Mouse (Mus musculus): ENCODE data around the gene Evi2a. TPM values are rescaled to one million over a fixed set of nuclear protein-coding genes. Genes with fewer than 3 reads are reported as not detected.

The Evi2a gene
- polyA plus RNA-seq, 1 experiment from 2014 or later, result 3.1 TPM

- 83% methylated on average over 1 of the region's 1 CpGs for WGBS
These were observed 22.2 kb upstream of the Evi2a start for GRCm38 (mm10) chr11:79552622-79553021.

GRCm38 (mm10) chr11:79536293-79536692 lies 5.9 kb upstream of the Evi2a start:
- no peak overlapping the region for H3K27ac ChIP-seq (ENCODE audit: low read depth, low read length)
- 93% methylated on average over 3 of the region's 3 CpGs for WGBS
- no peaks in the 10 kb centered on the region for H3K27me3 ChIP-seq (replicated peaks; ENCODE audit: control insufficient read depth, insufficient read depth, low read length)
- H3K36me3 ChIP-seq (ENCODE audit: control insufficient read depth, insufficient read depth, low read length), result peaks cover 15% of the 10 kb centered on the region
- no peaks in the 10 kb centered on the region for H3K9me3 ChIP-seq (ENCODE audit: control insufficient read depth, low read length)
- no peak for ATAC-seq
- no peak overlapping the region for H3K4me3 ChIP-seq (ENCODE audit: low read length)
- H3K4me2 ChIP-seq (ENCODE audit: low read length), result no peak overlapping the region
- H3K9ac ChIP-seq (ENCODE audit: low read depth, low read length), result no peak overlapping the region
- no peaks in the 10 kb centered on the region for H3K4me1 ChIP-seq (ENCODE audit: control insufficient read depth, insufficient read depth, low read depth, low read length)

More at GRCm38 (mm10) chr11:79552622-79553021, 22.2 kb upstream of the Evi2a start:
- Histone ChIP-seq H3K4me2 (ENCODE audit: low read length) (no peak overlapping the region), H3K4me1 (ENCODE audit: control insufficient read depth, insufficient read depth, low read depth, low read length) (no peaks in the 10 kb centered on the region), H3K9ac (ENCODE audit: low read depth, low read length) (no peak overlapping the region), H3K9me3 (ENCODE audit: control insufficient read depth, low read length) (no peaks in the 10 kb centered on the region), H3K4me3 (ENCODE audit: low read length) (no peak overlapping the region), H3K27ac (ENCODE audit: low read depth, low read length) (no peak overlapping the region), H3K36me3 (ENCODE audit: control insufficient read depth, insufficient read depth, low read length) (peaks cover 46% of the 10 kb centered on the region), H3K27me3 (replicated peaks; ENCODE audit: control insufficient read depth, insufficient read depth, low read length) (no peaks in the 10 kb centered on the region)
- no peak for ATAC-seq

GRCm38 (mm10) chr11:79535554-79535953 lies 5.1 kb upstream of the Evi2a start:
- peaks cover 13% of the 10 kb centered on the region for H3K36me3 ChIP-seq (ENCODE audit: control insufficient read depth, insufficient read depth, low read length)
- no peak for ATAC-seq
- no peaks in the 10 kb centered on the region for H3K9me3 ChIP-seq (ENCODE audit: control insufficient read depth, low read length)
- no peak overlapping the region for H3K4me3 ChIP-seq (ENCODE audit: low read length)
- no peaks in the 10 kb centered on the region for H3K27me3 ChIP-seq (replicated peaks; ENCODE audit: control insufficient read depth, insufficient read depth, low read length)
- no peaks in the 10 kb centered on the region for H3K4me1 ChIP-seq (ENCODE audit: control insufficient read depth, insufficient read depth, low read depth, low read length)
- no peak overlapping the region for H3K27ac ChIP-seq (ENCODE audit: low read depth, low read length)
- 89% methylated on average over 4 of the region's 4 CpGs for WGBS
- H3K9ac ChIP-seq (ENCODE audit: low read depth, low read length), result no peak overlapping the region
- H3K4me2 ChIP-seq (ENCODE audit: low read length), result no peak overlapping the region

GRCm38 (mm10) chr11:79533950-79534690 lies 3.7 kb upstream of the Evi2a start:
- H3K4me2 ChIP-seq (ENCODE audit: low read length), result no peak overlapping the region
- H3K36me3 ChIP-seq (ENCODE audit: control insufficient read depth, insufficient read depth, low read length), result 0 out of 2 replicates have a peak, but pooled peaks cover 9% of the 10 kb centered on the region
- H3K27me3 ChIP-seq (replicated peaks; ENCODE audit: control insufficient read depth, insufficient read depth, low read length), result no peaks in the 10 kb centered on the region
- H3K9me3 ChIP-seq (ENCODE audit: control insufficient read depth, low read length), result no peaks in the 10 kb centered on the region
- no peak overlapping the region for H3K4me3 ChIP-seq (ENCODE audit: low read length)
- no peak for ATAC-seq
- 74% methylated on average over 8 of the region's 8 CpGs for WGBS
- H3K4me1 ChIP-seq (ENCODE audit: control insufficient read depth, insufficient read depth, low read depth, low read length), result no peaks in the 10 kb centered on the region
- H3K9ac ChIP-seq (ENCODE audit: low read depth, low read length), result no peak overlapping the region
- H3K27ac ChIP-seq (ENCODE audit: low read depth, low read length), result no peak overlapping the region

- ATAC-seq, result no peak
- Histone ChIP-seq H3K36me3 (ENCODE audit: control insufficient read depth, insufficient read depth, low read length) (0 out of 2 replicates have a peak, but pooled peaks cover 9% of the 10 kb centered on the region), H3K27me3 (replicated peaks; ENCODE audit: control insufficient read depth, insufficient read depth, low read length) (no peaks in the 10 kb centered on the region), H3K4me1 (ENCODE audit: control insufficient read depth, insufficient read depth, low read depth, low read length) (no peaks in the 10 kb centered on the region), H3K4me2 (ENCODE audit: low read length) (no peak overlapping the region), H3K4me3 (ENCODE audit: low read length) (no peak overlapping the region), H3K9ac (ENCODE audit: low read depth, low read length) (no peak overlapping the region), H3K9me3 (ENCODE audit: control insufficient read depth, low read length) (no peaks in the 10 kb centered on the region), H3K27ac (ENCODE audit: low read depth, low read length) (no peak overlapping the region)
- WGBS, result 85% methylated on average over 6 of the region's 6 CpGs
These were observed 2.9 kb upstream of the Evi2a start for GRCm38 (mm10) chr11:79533311-79533710.

- Histone ChIP-seq H3K27me3 (replicated peaks; ENCODE audit: control insufficient read depth, insufficient read depth, low read length) (no peaks in the 10 kb centered on the region), H3K27ac (ENCODE audit: low read depth, low read length) (no peak overlapping the region), H3K9me3 (ENCODE audit: control insufficient read depth, low read length) (no peaks in the 10 kb centered on the region), H3K36me3 (ENCODE audit: control insufficient read depth, insufficient read depth, low read length) (0 out of 2 replicates have a peak, but pooled peaks cover 4% of the 10 kb centered on the region), H3K4me3 (ENCODE audit: low read length) (no peak overlapping the region), H3K4me1 (ENCODE audit: control insufficient read depth, insufficient read depth, low read depth, low read length) (no peaks in the 10 kb centered on the region), H3K9ac (ENCODE audit: low read depth, low read length) (no peak overlapping the region), H3K4me2 (ENCODE audit: low read length) (no peak overlapping the region)
- no peak for ATAC-seq
- WGBS, result 95% methylated on average over 4 of the region's 4 CpGs
These were observed 1.1 kb upstream of the Evi2a start for GRCm38 (mm10) chr11:79531485-79531884.

- no peak overlapping the region for H3K4me3 ChIP-seq (ENCODE audit: low read length)
- H3K4me2 ChIP-seq (ENCODE audit: low read length), result no peak overlapping the region
- H3K36me3 ChIP-seq (ENCODE audit: control insufficient read depth, insufficient read depth, low read length), result 0 out of 2 replicates have a peak, but pooled peaks cover 2% of the 10 kb centered on the region
- no peak overlapping the region for H3K9ac ChIP-seq (ENCODE audit: low read depth, low read length)
- H3K27ac ChIP-seq (ENCODE audit: low read depth, low read length), result no peak overlapping the region
- H3K4me1 ChIP-seq (ENCODE audit: control insufficient read depth, insufficient read depth, low read depth, low read length), result no peaks in the 10 kb centered on the region
- no peaks in the 10 kb centered on the region for H3K27me3 ChIP-seq (replicated peaks; ENCODE audit: control insufficient read depth, insufficient read depth, low read length)
- H3K9me3 ChIP-seq (ENCODE audit: control insufficient read depth, low read length), result no peaks in the 10 kb centered on the region
- 91% methylated on average over 11 of the region's 11 CpGs for WGBS
- ATAC-seq, result no peak
These were observed 365 bp upstream of the Evi2a start for GRCm38 (mm10) chr11:79530774-79531173.

GRCm38 (mm10) chr11:79529736-79530135 lies 673 bp downstream of the Evi2a start:
- Histone ChIP-seq H3K9me3 (ENCODE audit: control insufficient read depth, low read length) (no peaks in the 10 kb centered on the region), H3K4me3 (ENCODE audit: low read length) (no peak overlapping the region), H3K9ac (ENCODE audit: low read depth, low read length) (no peak overlapping the region), H3K4me2 (ENCODE audit: low read length) (no peak overlapping the region), H3K4me1 (ENCODE audit: control insufficient read depth, insufficient read depth, low read depth, low read length) (no peaks in the 10 kb centered on the region), H3K27me3 (replicated peaks; ENCODE audit: control insufficient read depth, insufficient read depth, low read length) (no peaks in the 10 kb centered on the region), H3K27ac (ENCODE audit: low read depth, low read length) (no peak overlapping the region), H3K36me3 (ENCODE audit: control insufficient read depth, insufficient read depth, low read length) (0 out of 2 replicates have a peak, but pooled peaks cover 2% of the 10 kb centered on the region)
- no peak for ATAC-seq
- WGBS, result 70% methylated on average over 2 of the region's 2 CpGs

- no peaks in the 10 kb centered on the region for H3K27me3 ChIP-seq (replicated peaks; ENCODE audit: control insufficient read depth, insufficient read depth, low read length)
- 98% methylated on average over 6 of the region's 6 CpGs for WGBS
- no peak for ATAC-seq
- no peak overlapping the region for H3K27ac ChIP-seq (ENCODE audit: low read depth, low read length)
- H3K4me3 ChIP-seq (ENCODE audit: low read length), result no peak overlapping the region
- H3K4me1 ChIP-seq (ENCODE audit: control insufficient read depth, insufficient read depth, low read depth, low read length), result no peaks in the 10 kb centered on the region
- no peak overlapping the region for H3K9ac ChIP-seq (ENCODE audit: low read depth, low read length)
- H3K9me3 ChIP-seq (ENCODE audit: control insufficient read depth, low read length), result no peaks in the 10 kb centered on the region
- no peak overlapping the region for H3K4me2 ChIP-seq (ENCODE audit: low read length)
- H3K36me3 ChIP-seq (ENCODE audit: control insufficient read depth, insufficient read depth, low read length), result 0 out of 2 replicates have a peak, but pooled peaks cover 2% of the 10 kb centered on the region
These were observed 1.2 kb downstream of the Evi2a start for GRCm38 (mm10) chr11:79529226-79529625.
